Mouse (Mus musculus) stomach, embryonic 15.5 days (tissue): ENCODE measurements at regions not wholly inside any gene's neighbourhood (a gene's known extent, or its start where the extent isn't known, plus 50 kb on each side); places are given as distances from the start of the nearest gene placed in this dataset.
"Not testable (repeated sequence)": the region's sequence is repeated elsewhere in the genome, so short reads cannot be mapped to it uniquely, and the experiment has no call there.

Experiments used
- ATAC-seq: fragments of 200-750 bp; cut with Nextera tagmentation; 2 replicates; pipeline ENCODE4 v1.8.0; 2017; ENCODE audit warnings: low read depth, moderate number of reproducible peaks, moderate TSS enrichment; ENCODE audit not compliant: insufficient read depth, low FRiP score
- H3K27ac ChIP-seq: fragments of 300-500 bp; sonication (generic); 2 replicates; pipeline ENCODE4 v1.5.1; 2015; ENCODE audit warnings: mild to moderate bottlenecking, inconsistent platforms
- H3K27me3 ChIP-seq: fragments of 300-500 bp; sonication (generic); replicated peaks from 2 replicates; pipeline ENCODE4 v1.6.1; 2015; ENCODE audit warnings: inconsistent platforms
- H3K36me3 ChIP-seq: fragments of 300-500 bp; sonication (generic); 2 replicates; pipeline ENCODE4 v1.6.1; 2015; ENCODE audit warnings: inconsistent platforms
- H3K4me1 ChIP-seq: fragments of 300-500 bp; sonication (generic); 2 replicates; pipeline ENCODE4 v1.6.1; 2015; ENCODE audit warnings: inconsistent platforms
- H3K4me2 ChIP-seq: fragments of 300-500 bp; sonication (generic); 2 replicates; pipeline ENCODE4 v1.6.1; 2015; ENCODE audit warnings: mild to moderate bottlenecking, inconsistent platforms
- H3K4me3 ChIP-seq: fragments of 300-500 bp; sonication (generic); replicated peaks from 2 replicates; pipeline ENCODE4 v1.5.1; 2015; ENCODE audit warnings: inconsistent platforms
- H3K9ac ChIP-seq: fragments of 300-500 bp; sonication (generic); 2 replicates; pipeline ENCODE4 v1.6.1; 2015; ENCODE audit warnings: inconsistent platforms
- H3K9me3 ChIP-seq: fragments of 300-500 bp; sonication (generic); 2 replicates; pipeline ENCODE4 v1.6.1; 2016; ENCODE audit warnings: inconsistent platforms
- whole genome bisulfite sequencing: fragments of 180-500 bp; shearing (Covaris S2); methylation state at CpG from one replicate; pipeline ENCODE4 v1.1.7; 2015; 5-methylcytosine and 5-hydroxymethylcytosine counted together

- no peaks in the 10 kb centered on the region for H3K36me3 ChIP-seq
- H3K4me3 ChIP-seq: no peak overlapping the region
- H3K9me3 ChIP-seq: no peaks in the 10 kb centered on the region
- 47% methylated on average over 13 of the region's 13 CpGs for WGBS
- H3K27me3 ChIP-seq: no peaks in the 10 kb centered on the region
- H3K4me1 ChIP-seq: 0 out of 2 replicates have a peak, but pooled peaks cover 3% of the 10 kb centered on the region
- no peak overlapping the region for H3K27ac ChIP-seq
- H3K9ac ChIP-seq: no peak overlapping the region
- peak; percentile 60 for ATAC-seq
- no peak overlapping the region for H3K4me2 ChIP-seq
These were observed 76.6 kb upstream of the Ptgfr start for GRCm38 (mm10) chr3:151914010-151914513.

GRCm38 (mm10) chr3:151912292-151912691 is 74.9 kb upstream of the Ptgfr start:
- not testable (repeated sequence) for H3K9ac ChIP-seq, H3K27me3 ChIP-seq, H3K27ac ChIP-seq, H3K4me2 ChIP-seq, H3K4me3 ChIP-seq, H3K36me3 ChIP-seq, H3K4me1 ChIP-seq, H3K9me3 ChIP-seq
- 69% methylated on average over 11 of the region's 11 CpGs for WGBS
- ATAC-seq: peak; percentile 50; the same call in 1 of the 2 replicates

GRCm38 (mm10) chr3:151910851-151911250 is 73.4 kb upstream of the Ptgfr start:
- H3K4me1 ChIP-seq: 0 out of 2 replicates have a peak, but pooled peaks cover 3% of the 10 kb centered on the region
- ATAC-seq: no peak
- H3K4me2 ChIP-seq: no peak overlapping the region
- H3K9ac ChIP-seq: no peak overlapping the region
- no peaks in the 10 kb centered on the region for H3K9me3 ChIP-seq
- no peaks in the 10 kb centered on the region for H3K36me3 ChIP-seq
- 85% methylated on average over 2 of the region's 2 CpGs for WGBS
- no peaks in the 10 kb centered on the region for H3K27me3 ChIP-seq
- no peak overlapping the region for H3K4me3 ChIP-seq
- H3K27ac ChIP-seq: no peak overlapping the region

GRCm38 (mm10) chr3:151909344-151909743 is 71.9 kb upstream of the Ptgfr start:
- Histone ChIP-seq H3K9ac (no peak overlapping the region), H3K27ac (no peak overlapping the region), H3K27me3 (no peaks in the 10 kb centered on the region), H3K9me3 (no peaks in the 10 kb centered on the region), H3K4me3 (no peak overlapping the region), H3K4me1 (0 out of 2 replicates have a peak, but pooled peaks cover 3% of the 10 kb centered on the region), H3K4me2 (no peak overlapping the region), H3K36me3 (no peaks in the 10 kb centered on the region)
- 53% methylated on average over 3 of the region's 3 CpGs for WGBS
- ATAC-seq: no peak

- H3K9ac ChIP-seq: no peak overlapping the region
- H3K4me3 ChIP-seq: no peak overlapping the region
- H3K27me3 ChIP-seq: no peaks in the 10 kb centered on the region
- no peaks in the 10 kb centered on the region for H3K9me3 ChIP-seq
- H3K4me1 ChIP-seq: 0 out of 2 replicates have a peak, but pooled peaks cover under 1% of the 10 kb centered on the region
- no peak overlapping the region for H3K4me2 ChIP-seq
- no peaks in the 10 kb centered on the region for H3K36me3 ChIP-seq
- H3K27ac ChIP-seq: no peak overlapping the region
- ATAC-seq: no peak
These were observed 71.5 kb upstream of the Ptgfr start for GRCm38 (mm10) chr3:151908886-151909285.

- Histone ChIP-seq H3K27me3 (no peaks in the 10 kb centered on the region), H3K27ac (no peak overlapping the region), H3K4me2 (no peak overlapping the region), H3K9ac (no peak overlapping the region), H3K9me3 (no peaks in the 10 kb centered on the region), H3K4me1 (no peaks in the 10 kb centered on the region), H3K36me3 (no peaks in the 10 kb centered on the region), H3K4me3 (no peak overlapping the region)
- ATAC-seq: no peak
- 86% methylated on average over 4 of the region's 4 CpGs for WGBS
These were observed 68.3 kb upstream of the Ptgfr start for GRCm38 (mm10) chr3:151905775-151906174.

GRCm38 (mm10) chr3:151903169-151903568 is 65.7 kb upstream of the Ptgfr start:
- ATAC-seq: no peak
- no peaks in the 10 kb centered on the region for H3K36me3 ChIP-seq
- no peaks in the 10 kb centered on the region for H3K4me1 ChIP-seq
- WGBS: 47% methylated on average over 2 of the region's 2 CpGs
- no peaks in the 10 kb centered on the region for H3K27me3 ChIP-seq
- H3K9me3 ChIP-seq: no peaks in the 10 kb centered on the region
- no peak overlapping the region for H3K4me2 ChIP-seq
- H3K4me3 ChIP-seq: no peak overlapping the region
- no peak overlapping the region for H3K9ac ChIP-seq
- no peak overlapping the region for H3K27ac ChIP-seq

- no peaks in the 10 kb centered on the region for H3K36me3 ChIP-seq
- H3K27ac ChIP-seq: no peak overlapping the region
- no peaks in the 10 kb centered on the region for H3K4me1 ChIP-seq
- H3K9ac ChIP-seq: no peak overlapping the region
- WGBS: 69% methylated on average over 13 of the region's 13 CpGs
- H3K4me3 ChIP-seq: no peak overlapping the region
- ATAC-seq: no peak
- H3K27me3 ChIP-seq: no peaks in the 10 kb centered on the region
- H3K4me2 ChIP-seq: no peak overlapping the region
- no peaks in the 10 kb centered on the region for H3K9me3 ChIP-seq
These were observed 64.9 kb upstream of the Ptgfr start for GRCm38 (mm10) chr3:151902216-151902827.

GRCm38 (mm10) chr3:151899676-151900075 is 62.2 kb upstream of the Ptgfr start:
- Histone ChIP-seq H3K36me3 (no peaks in the 10 kb centered on the region), H3K4me3 (no peak overlapping the region), H3K27ac (no peak overlapping the region), H3K9me3 (no peaks in the 10 kb centered on the region), H3K9ac (no peak overlapping the region), H3K4me1 (peaks cover 3% of the 10 kb centered on the region; the same call in 1 of the 2 replicates), H3K4me2 (no peak overlapping the region), H3K27me3 (no peaks in the 10 kb centered on the region)
- ATAC-seq: no peak
- 74% methylated on average over 6 of the region's 6 CpGs for WGBS

GRCm38 (mm10) chr3:151899094-151899493 is 61.7 kb upstream of the Ptgfr start:
- H3K9ac ChIP-seq: no peak overlapping the region
- 67% methylated on average over 4 of the region's 4 CpGs for WGBS
- H3K9me3 ChIP-seq: no peaks in the 10 kb centered on the region
- no peaks in the 10 kb centered on the region for H3K36me3 ChIP-seq
- no peak overlapping the region for H3K4me2 ChIP-seq
- peaks cover 3% of the 10 kb centered on the region; the same call in 1 of the 2 replicates for H3K4me1 ChIP-seq
- H3K27ac ChIP-seq: no peak overlapping the region
- ATAC-seq: no peak
- no peak overlapping the region for H3K4me3 ChIP-seq
- H3K27me3 ChIP-seq: no peaks in the 10 kb centered on the region

- no peaks in the 10 kb centered on the region for H3K9me3 ChIP-seq
- no peak overlapping the region for H3K9ac ChIP-seq
- 81% methylated on average over 6 of the region's 6 CpGs for WGBS
- H3K4me2 ChIP-seq: no peak overlapping the region
- H3K27ac ChIP-seq: no peak overlapping the region
- no peaks in the 10 kb centered on the region for H3K27me3 ChIP-seq
- H3K4me3 ChIP-seq: no peak overlapping the region
- H3K36me3 ChIP-seq: no peaks in the 10 kb centered on the region
- peaks cover 8% of the 10 kb centered on the region; the same call in 1 of the 2 replicates for H3K4me1 ChIP-seq
- ATAC-seq: no peak
These were observed 58.9 kb upstream of the Ptgfr start for GRCm38 (mm10) chr3:151896320-151896719.

- no peaks in the 10 kb centered on the region for H3K9me3 ChIP-seq
- ATAC-seq: no peak
- no peak overlapping the region for H3K9ac ChIP-seq
- WGBS: 37% methylated on average over 3 of the region's 3 CpGs
- H3K4me2 ChIP-seq: no peak overlapping the region
- no peak overlapping the region for H3K27ac ChIP-seq
- peaks cover 13% of the 10 kb centered on the region; the same call in 1 of the 2 replicates for H3K4me1 ChIP-seq
- no peaks in the 10 kb centered on the region for H3K36me3 ChIP-seq
- H3K4me3 ChIP-seq: no peak overlapping the region
- no peaks in the 10 kb centered on the region for H3K27me3 ChIP-seq
These were observed 57.3 kb upstream of the Ptgfr start for GRCm38 (mm10) chr3:151894712-151895111.
